In genomic region chr5:139338403-139338802, GRCm38 (mm10) we compare ENCODE assay signal across 15 mouse cellular contexts. TPM values are rescaled to one million over a fixed set of nuclear protein-coding genes. Genes with fewer than 3 reads are reported as not detected.
A peak's percentile ranks its signal among the peaks of the same experiment; 100 is the strongest.
DNase-seq lines count a peak whose midpoint lies in the region; ATAC-seq lines count a peak whose summit lies in the region.
"Had no signal": no experiment of that assay in that cellular context is flagged by ENCODE, and none has a peak within 500 bp of the region (broad histone marks: within the 10 kb centered on the region; RNA-seq: fewer than 3 reads in every experiment).

No protein-coding gene starts in this region.

- H3K4me2 ChIP-seq in heart, embryonic 12.5 days = peak overlapping the region; percentile 46
- no peak overlapping the region for H3K4me2 ChIP-seq in kidney, embryonic 15.5 days
- H3K4me2 ChIP-seq: embryonic facial prominence, embryonic 12.5 days; lung, embryonic 14.5 days had no signal

- 50% methylated on average over 3 of the region's 3 CpGs for WGBS in heart, embryonic 12.5 days
- WGBS in kidney, embryonic 15.5 days = 63% methylated on average over 3 of the region's 3 CpGs

- H3K4me1 ChIP-seq in heart, embryonic 12.5 days (replicated peaks) = peaks cover 33% of the 10 kb centered on the region
- H3K4me1 ChIP-seq in kidney, embryonic 15.5 days = peaks cover 29% of the 10 kb centered on the region

- peaks cover 71% of the 10 kb centered on the region for H3K36me3 ChIP-seq in heart, embryonic 12.5 days
- H3K36me3 ChIP-seq in kidney, embryonic 15.5 days = peaks cover 82% of the 10 kb centered on the region

- no peak overlapping the region for H3K4me3 ChIP-seq in heart, embryonic 12.5 days
- no peak overlapping the region for H3K4me3 ChIP-seq in kidney, embryonic 15.5 days (replicated peaks)
- H3K4me3 ChIP-seq: embryonic facial prominence, embryonic 12.5 days had no signal

- peak overlapping the region; percentile 90 for H3K27ac ChIP-seq in heart, embryonic 12.5 days (ENCODE audit: poor library complexity, severe bottlenecking)
- peak overlapping the region; percentile 6; the same call in 1 of the 2 replicates for H3K27ac ChIP-seq in kidney, embryonic 15.5 days
- H3K27ac ChIP-seq: embryonic facial prominence, embryonic 12.5 days had no signal

- peaks cover 9% of the 10 kb centered on the region; the same call in 1 of the 2 replicates for H3K27me3 ChIP-seq in heart, embryonic 12.5 days (replicated peaks)
- H3K27me3 ChIP-seq in kidney, embryonic 15.5 days = no peaks in the 10 kb centered on the region
- H3K27me3 ChIP-seq: embryonic facial prominence, embryonic 12.5 days had no signal

- DNase-seq in heart, adult 18-20 months = no peak
- peak; percentile 55 for DNase-seq in MN1 (ENCODE audit: low spot score)
- peak; percentile 45 to 57 for DNase-seq in cerebellum, postnatal 36 days
- no peak for DNase-seq in left cerebral cortex, adult 18-20 months (ENCODE audit: low spot score in 2 of 2)
- DNase-seq: lung, embryonic 14.5 days; midbrain, embryonic 14.5 days had no signal

- peak; percentile 30; the same call in 1 of the 2 replicates for ATAC-seq in heart, embryonic 12.5 days (ENCODE audit: insufficient number of reproducible peaks, low FRiP score)
- ATAC-seq in kidney, embryonic 15.5 days (replicated peaks; ENCODE audit: low FRiP score) = no peak
- ATAC-seq in megakaryocyte progenitor cell, adult 5-6 weeks (replicated peaks; ENCODE audit: poor library complexity) = no peak
- ATAC-seq in monocyte, adult 5-6 weeks (replicated peaks; ENCODE audit: insufficient number of reproducible peaks, low FRiP score, low TSS enrichment, poor library complexity, severe bottlenecking) = no peak
- ATAC-seq: forebrain, embryonic 14.5 days had no signal

- no peaks in the 10 kb centered on the region for H3K9me3 ChIP-seq in heart, embryonic 12.5 days (replicated peaks)
- H3K9me3 ChIP-seq in kidney, embryonic 15.5 days (replicated peaks) = no peaks in the 10 kb centered on the region
- H3K9me3 ChIP-seq: embryonic facial prominence, embryonic 12.5 days had no signal

- peak overlapping the region; percentile 52 for H3K9ac ChIP-seq in heart, embryonic 12.5 days
- H3K9ac ChIP-seq in kidney, embryonic 15.5 days = no peak overlapping the region
- H3K9ac ChIP-seq: embryonic facial prominence, embryonic 12.5 days; lung, embryonic 14.5 days had no signal

RNA-seq across cellular contexts. Expression of gene Cox19, which starts 12.8 kb away (rescaled TPM):
- 66.2 and 72.6 TPM in 2 replicates for polyA plus RNA-seq in heart, embryonic 12.5 days (2016; fragmentation: Nextera tagmentation; extraction: Ambion mirVana)
- total RNA-seq in heart, adult 18-20 months (2021) = 100 to 1,000 TPM in 1 of 2 experiments, 10 to 100 TPM in 1; 82.6 to 103 TPM
- polyA plus RNA-seq in kidney, embryonic 15.5 days (2015; fragmentation: Nextera tagmentation; extraction: Ambion mirVana) = 96.2 and 102 TPM in 2 replicates
- total RNA-seq in left cerebral cortex, adult 18-20 months (2021) = 10 to 100 TPM; 66.8 to 67.7 TPM
- 30.3 and 32.1 TPM in 2 replicates for total RNA-seq in megakaryocyte progenitor cell, adult 5-6 weeks (2015)
- total RNA-seq in megakaryocyte progenitor cell, adult 5-6 weeks (2017) = 27.1 and 29.3 TPM in 2 replicates
- total RNA-seq in monocyte, adult 5-6 weeks (2017) = 9.5 to 46.4 TPM (median 15.2 TPM) in 3 replicates

RNA-seq across cellular contexts. Expression of gene Adap1, which starts 13.0 kb away (rescaled TPM):
- 1.1 and 2.1 TPM in 2 replicates for polyA plus RNA-seq in heart, embryonic 12.5 days (2016; fragmentation: Nextera tagmentation; extraction: Ambion mirVana)
- total RNA-seq in heart, adult 18-20 months (2021) = 1 to 10 TPM; 2.1 to 2.3 TPM
- 2.1 and 2.2 TPM in 2 replicates for polyA plus RNA-seq in kidney, embryonic 15.5 days (2015; fragmentation: Nextera tagmentation; extraction: Ambion mirVana)
- total RNA-seq in left cerebral cortex, adult 18-20 months (2021) = 100 to 1,000 TPM; 229 to 237 TPM
- 23.8 and 27.4 TPM in 2 replicates for total RNA-seq in megakaryocyte progenitor cell, adult 5-6 weeks (2015)
- total RNA-seq in megakaryocyte progenitor cell, adult 5-6 weeks (2017) = 29.9 and 47.0 TPM in 2 replicates
- 67.3 to 90.2 TPM (median 72.6 TPM) in 3 replicates for total RNA-seq in monocyte, adult 5-6 weeks (2017)

RNA-seq across cellular contexts. Expression of gene Cyp2w1, which starts 14.0 kb away (rescaled TPM):
- polyA plus RNA-seq in heart, embryonic 12.5 days (2016; fragmentation: Nextera tagmentation; extraction: Ambion mirVana) = not detected in 2 replicates
- total RNA-seq in heart, adult 18-20 months (2021) = not detected
- 0.16 and 0.60 TPM in 2 replicates for polyA plus RNA-seq in kidney, embryonic 15.5 days (2015; fragmentation: Nextera tagmentation; extraction: Ambion mirVana)
- not detected for total RNA-seq in left cerebral cortex, adult 18-20 months (2021)
- total RNA-seq in megakaryocyte progenitor cell, adult 5-6 weeks (2015) = not detected in 2 replicates
- not detected in 2 replicates for total RNA-seq in megakaryocyte progenitor cell, adult 5-6 weeks (2017)
- total RNA-seq in monocyte, adult 5-6 weeks (2017) = not detected in 3 replicates
- total RNA-seq: granulocyte monocyte progenitor cell, adult 5-6 weeks; left cerebral cortex, postnatal 4 days had no signal
- polyA plus RNA-seq: forebrain, embryonic 14.5 days; lung, embryonic 14.5 days; midbrain, embryonic 14.5 days; neural tube, embryonic 14.5 days had no signal

RNA-seq across cellular contexts. Expression of gene Gpr146, which starts 39.1 kb away (rescaled TPM):
- polyA plus RNA-seq in heart, embryonic 12.5 days (2016; fragmentation: Nextera tagmentation; extraction: Ambion mirVana) = 8.2 and 8.5 TPM in 2 replicates
- 10 to 100 TPM; 39.6 to 40.5 TPM for total RNA-seq in heart, adult 18-20 months (2021)
- polyA plus RNA-seq in kidney, embryonic 15.5 days (2015; fragmentation: Nextera tagmentation; extraction: Ambion mirVana) = 4.1 and 5.4 TPM in 2 replicates
- total RNA-seq in left cerebral cortex, adult 18-20 months (2021) = 10 to 100 TPM; 10.6 to 13.0 TPM
- total RNA-seq in megakaryocyte progenitor cell, adult 5-6 weeks (2015) = 6.0 and 6.3 TPM in 2 replicates
- 5.7 and 6.7 TPM in 2 replicates for total RNA-seq in megakaryocyte progenitor cell, adult 5-6 weeks (2017)
- 6.9 to 10.8 TPM (median 9.8 TPM) in 3 replicates for total RNA-seq in monocyte, adult 5-6 weeks (2017)

Comparison
In these comparisons a context has a peak if more than half of its experiments do, and no peak if none do; other contexts are left out.
1. DNase-seq: peak in MN1 (single experiment) and cerebellum, postnatal 36 days (2 of 2); none in heart, adult 18-20 months (0 of 2) and left cerebral cortex, adult 18-20 months (0 of 2).
2. RNA of gene Adap1, which starts 13.0 kb away (total RNA-seq): 229 to 237 TPM in left cerebral cortex, adult 18-20 months, 67.3 to 90.2 TPM in monocyte, adult 5-6 weeks and 23.8 to 47.0 TPM in megakaryocyte progenitor cell, adult 5-6 weeks; 2.1 to 2.3 TPM in heart, adult 18-20 months; every median in the first group is over 4 times any median in the second.